Mouse (Mus musculus) layer of hippocampus, postnatal 10 days (tissue): ENCODE results near the gene Rgcc. TPM values are rescaled to one million over a fixed set of nuclear protein-coding genes. Genes with fewer than 3 reads are reported as not detected.
A peak's percentile ranks its signal among the peaks of the same experiment; 100 is the strongest.

ENCODE experiments used
- DNase-seq, 2 experiments: peaks; one replicate each; pipeline ENCODE4 v3.0.0; 2021; ENCODE audit warnings: low spot score in 2 of 2
- long read RNA-seq: library from polyadenylated mRNA; stranded (forward); transcript quantifications from one replicate; pipeline ENCODE4 v2.0.0, GENCODE M21; 2023
- total RNA-seq, 2 experiments: library from RNA; stranded (reverse); gene quantifications; 2 replicates each; pipeline ENCODE4 v1.2.3; 2021

Rgcc gene
- 10 to 100 TPM; 37.3 to 45.2 TPM for total RNA-seq
- long read RNA-seq, transcript Rgcc-201 (5 exons, 918 nt) = major isoform, 110 of 128 reads
- long read RNA-seq, partial matches to known transcripts = 17 of 128 reads
- long read RNA-seq, other reads (novel, unspliced or antisense) = 1 of 128 reads

DNA sequence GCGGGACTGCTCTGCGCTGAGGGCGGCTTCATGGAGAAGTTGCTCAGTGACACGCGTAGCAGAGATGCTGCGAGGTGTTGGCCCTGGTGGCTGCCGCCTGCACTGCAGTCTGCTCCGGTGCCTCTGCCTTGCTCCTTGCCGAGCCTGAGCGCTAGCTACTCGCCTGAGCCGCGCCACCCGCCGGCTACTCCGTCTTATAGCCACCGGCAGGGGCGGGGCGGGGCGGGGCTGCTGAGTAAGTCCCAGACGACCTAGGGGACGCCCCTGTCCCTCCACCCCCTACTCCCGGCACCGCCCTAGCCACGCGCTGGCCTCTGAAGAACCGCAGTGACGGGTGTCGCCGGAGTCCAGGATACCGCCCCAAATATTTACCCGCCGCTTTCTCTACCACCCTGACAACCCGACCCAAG lies at the start of gene Rgcc:
Rgcc (minus strand) TSS at position 180 of the 410 bp plus-strand sequence.
- DNase-seq = peak; percentile 94 to 95

GRCm38 (mm10) chr14:79346384-79346783 lies 44.9 kb upstream of the Rgcc start:
- DNase-seq = no peak

DNA sequence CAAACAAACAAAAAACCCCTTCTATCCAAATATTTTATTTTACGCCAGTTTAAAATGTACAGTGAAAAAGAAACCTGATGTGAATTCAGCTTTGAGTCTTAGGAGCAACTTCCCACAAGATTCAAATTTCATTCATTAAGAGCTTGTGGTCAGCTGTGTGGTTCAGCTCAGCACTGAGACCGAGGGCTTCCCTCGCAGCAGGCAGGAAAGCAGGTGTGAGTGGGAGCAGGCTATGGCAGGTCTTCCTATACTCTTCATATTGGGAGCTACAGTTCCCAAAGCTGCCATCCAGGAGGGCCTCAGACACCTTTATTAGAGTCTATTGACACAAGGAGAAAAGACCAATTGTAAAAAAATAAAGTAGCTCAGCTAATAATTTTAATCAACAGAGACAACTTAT lies 34.2 kb upstream of the Rgcc start:
- DNase-seq = no peak

GRCm38 (mm10) chr14:79331936-79332335 lies 30.5 kb upstream of the Rgcc start:
- DNase-seq = no peak

GRCm38 (mm10) chr14:79330944-79331561 lies 29.6 kb upstream of the Rgcc start:
- no peak for DNase-seq

DNA sequence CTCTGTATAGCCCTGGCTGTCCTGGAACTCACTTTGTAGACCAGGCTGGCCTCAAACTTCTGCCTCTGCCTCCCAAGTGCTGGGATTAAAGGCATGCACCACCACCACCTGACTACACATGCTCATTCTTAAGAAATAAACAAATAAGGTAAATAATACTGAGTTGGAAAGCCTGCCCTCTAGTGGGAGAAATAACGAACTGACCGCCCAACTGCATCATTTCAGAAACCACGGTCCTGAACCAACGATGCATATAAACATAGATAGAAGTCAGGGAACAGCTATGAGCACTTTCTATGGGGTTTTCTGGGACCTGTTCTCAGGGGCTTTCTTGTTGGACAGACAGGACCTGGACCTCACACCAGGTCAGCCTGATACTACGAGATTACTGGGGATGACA lies 25.6 kb upstream of the Rgcc start:
- peak; percentile 41 to 55 for DNase-seq

- DNase-seq = no peak
Measured at GRCm38 (mm10) chr14:79324112-79324840, 22.8 kb upstream of the Rgcc start.

DNA sequence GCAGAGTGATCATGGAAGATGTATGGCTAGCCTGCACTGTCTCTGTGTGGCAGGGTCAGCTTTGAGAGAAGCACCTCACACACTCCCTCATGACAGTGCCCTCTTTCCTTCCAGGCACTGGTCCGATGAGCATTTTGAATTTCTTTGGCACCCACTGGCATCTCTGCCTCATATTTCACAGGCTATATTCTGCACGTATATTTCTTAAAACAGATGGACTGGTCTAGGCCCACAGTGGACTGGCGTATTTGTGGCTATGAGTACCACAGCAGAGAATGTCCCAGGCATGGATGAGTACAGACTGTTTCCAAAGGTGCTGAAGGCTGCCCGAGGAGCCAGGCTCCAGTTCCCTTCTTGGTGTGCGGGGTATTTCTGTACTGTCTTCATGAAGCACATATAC lies 20.4 kb upstream of the Rgcc start:
- DNase-seq = no peak

- DNase-seq = no peak
Measured at GRCm38 (mm10) chr14:79321152-79321551, 19.7 kb upstream of the Rgcc start.

- DNase-seq = no peak
Measured at GRCm38 (mm10) chr14:79317602-79318001, 16.2 kb upstream of the Rgcc start.

DNA sequence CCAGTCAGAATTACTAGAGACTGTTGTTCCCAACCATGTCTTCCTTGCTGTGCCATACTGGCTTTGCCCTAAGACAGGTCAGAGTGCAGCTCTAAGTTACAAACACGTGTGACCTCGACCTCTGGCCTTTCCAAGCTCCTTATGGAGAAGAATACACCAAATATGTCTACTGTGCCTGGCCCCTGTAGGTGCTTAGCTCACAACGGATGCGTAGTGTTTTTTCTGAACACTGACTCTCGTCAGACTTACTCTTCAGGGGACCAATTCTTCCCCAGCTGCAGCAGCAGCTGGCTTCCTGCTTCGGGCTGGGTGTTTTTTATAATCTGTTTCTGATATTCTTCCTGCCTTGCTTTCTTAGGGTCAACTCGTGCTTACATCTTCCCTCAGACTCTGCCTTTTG lies 14.4 kb upstream of the Rgcc start:
- no peak for DNase-seq

DNA sequence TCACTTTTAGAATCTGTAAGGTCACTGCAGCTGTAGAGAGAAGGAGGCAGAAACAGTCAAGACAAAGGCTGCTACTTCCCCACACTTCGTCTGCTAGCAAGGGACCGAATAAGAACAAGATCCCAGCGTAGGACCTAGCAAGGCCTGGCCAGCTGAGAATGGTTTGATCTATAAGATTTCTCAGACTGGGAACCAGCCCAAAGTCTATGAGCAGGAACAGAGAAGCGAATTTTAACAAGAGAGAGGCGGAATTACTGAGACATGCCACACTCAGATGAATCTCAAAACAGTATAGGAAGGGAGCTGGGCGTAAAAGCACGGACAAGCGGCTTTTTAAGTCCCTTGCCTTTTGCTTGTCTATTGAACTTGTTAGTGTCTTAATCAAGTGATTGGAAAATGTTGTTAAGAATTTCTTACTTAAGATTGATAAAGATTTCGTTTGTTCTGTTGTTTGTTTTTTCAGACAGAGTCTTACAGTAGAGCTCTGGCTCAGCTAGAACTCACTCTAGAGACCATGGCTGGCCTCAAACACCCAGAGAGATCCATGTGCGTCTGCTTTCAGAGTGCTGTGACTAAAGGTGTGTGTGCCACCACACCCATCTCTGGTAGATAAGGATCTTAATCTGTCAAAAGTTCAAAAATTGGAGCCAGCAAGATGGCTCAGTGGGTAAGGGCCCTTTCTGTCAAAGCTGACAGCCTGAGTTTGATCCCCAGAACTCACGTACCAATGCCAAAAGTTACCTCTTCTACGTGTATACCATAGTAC lies 13.0 kb upstream of the Rgcc start:
- no peak for DNase-seq

DNA sequence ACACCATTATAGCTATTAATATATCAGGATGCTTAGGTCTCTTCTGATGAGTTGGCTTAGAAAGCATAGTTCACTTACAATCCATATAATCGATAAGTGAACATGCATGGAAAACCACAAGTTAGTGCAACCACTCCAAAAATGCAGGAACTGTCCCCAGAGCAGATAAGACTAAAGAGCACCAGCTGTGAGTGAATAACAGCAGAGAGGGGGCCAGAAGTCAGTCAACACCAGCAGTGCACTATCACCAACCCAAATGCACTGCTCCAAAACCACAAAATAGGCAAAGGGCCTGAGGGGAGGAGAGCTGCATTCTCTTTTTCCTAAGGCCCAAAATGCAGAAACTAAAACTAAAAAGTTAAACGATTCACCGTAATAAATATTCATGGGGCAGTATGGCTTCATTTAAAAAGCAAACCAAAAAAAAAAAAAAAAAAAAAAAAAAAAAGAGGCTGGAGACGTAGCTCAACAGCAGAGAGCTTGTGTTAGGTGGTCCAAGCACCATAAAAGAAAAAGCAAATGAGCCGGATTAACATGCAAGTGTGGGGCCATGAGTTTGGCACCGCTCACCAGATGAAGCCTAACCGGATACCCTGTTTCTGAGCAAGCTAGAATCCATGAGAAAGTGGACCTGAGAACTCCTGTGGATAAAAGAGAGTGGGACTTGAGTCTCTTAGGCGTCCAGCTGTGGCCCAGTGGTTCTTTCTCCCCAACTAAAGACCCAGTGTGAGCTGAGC lies 12.2 kb upstream of the Rgcc start:
- no peak for DNase-seq

- no peak for DNase-seq
Measured at GRCm38 (mm10) chr14:79312719-79313118, 11.3 kb upstream of the Rgcc start.

DNA sequence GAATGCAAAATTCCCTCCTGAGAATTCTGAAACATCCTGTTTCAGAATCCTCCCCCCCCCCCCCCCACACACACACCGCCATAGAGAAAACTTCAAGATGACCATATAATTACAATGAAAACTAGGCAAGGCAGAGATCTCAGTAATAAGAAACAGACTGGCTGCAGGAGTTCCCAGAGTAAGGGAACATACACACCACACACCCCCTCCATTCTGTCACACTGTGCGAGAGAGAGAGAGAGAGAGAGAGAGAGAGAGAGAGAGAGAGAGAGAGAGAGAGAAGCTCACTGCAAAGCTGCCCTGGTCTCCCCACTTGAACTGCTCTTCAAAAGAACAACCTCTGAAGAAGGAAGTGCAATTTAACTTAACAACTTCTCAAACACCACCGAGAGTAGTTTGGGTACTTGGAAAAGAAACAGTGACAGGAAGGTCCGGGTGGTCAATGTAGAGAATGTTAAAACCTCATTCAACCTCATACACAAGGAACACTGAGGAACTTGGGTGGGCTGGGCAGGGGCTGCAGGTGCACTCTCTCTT lies 10.5 kb upstream of the Rgcc start:
- DNase-seq = no peak

DNA sequence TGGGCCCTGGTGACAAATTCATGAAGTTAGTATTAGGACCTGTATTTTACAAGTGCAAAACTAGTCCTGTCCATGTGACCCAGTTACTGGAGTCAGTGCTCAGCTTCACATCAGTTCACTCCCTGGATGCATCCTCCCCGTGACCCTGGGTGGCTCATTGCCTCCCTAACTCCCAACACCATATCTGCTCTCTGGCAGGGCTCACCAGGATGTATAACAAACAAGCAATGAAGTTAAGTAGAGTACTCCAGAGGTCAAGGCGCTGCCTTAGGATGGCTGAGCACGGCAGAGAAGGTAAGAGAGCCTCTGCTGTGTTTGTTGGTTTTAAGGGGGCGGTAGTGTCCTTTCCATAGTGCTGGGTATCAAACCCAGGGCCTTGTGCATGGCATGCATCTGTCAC lies 7.7 kb upstream of the Rgcc start:
- no peak for DNase-seq

- DNase-seq = no peak
Measured at GRCm38 (mm10) chr14:79308364-79308763, 6.9 kb upstream of the Rgcc start.

- DNase-seq = no peak
Measured at GRCm38 (mm10) chr14:79307908-79308307, 6.5 kb upstream of the Rgcc start.

DNA sequence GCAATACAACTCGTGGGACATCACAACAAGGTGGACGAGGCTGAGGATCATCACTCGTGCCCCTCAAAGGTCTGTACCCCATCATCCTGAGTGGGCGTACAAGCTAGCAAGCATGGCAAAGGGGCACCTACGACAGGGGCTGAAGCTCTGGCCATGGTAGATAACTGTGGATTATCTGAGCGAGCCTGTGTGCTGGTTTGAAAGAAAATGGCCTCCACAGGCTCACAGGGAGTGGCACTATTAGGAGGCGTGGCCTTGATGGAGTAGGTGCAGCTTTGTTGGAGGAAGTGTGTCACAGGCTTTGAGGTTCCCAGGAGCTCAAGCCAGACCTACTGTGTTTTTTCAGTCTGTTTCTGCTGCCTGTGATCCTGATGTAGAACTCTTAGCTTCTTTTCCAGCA lies 5.7 kb upstream of the Rgcc start:
- DNase-seq = no peak

DNA sequence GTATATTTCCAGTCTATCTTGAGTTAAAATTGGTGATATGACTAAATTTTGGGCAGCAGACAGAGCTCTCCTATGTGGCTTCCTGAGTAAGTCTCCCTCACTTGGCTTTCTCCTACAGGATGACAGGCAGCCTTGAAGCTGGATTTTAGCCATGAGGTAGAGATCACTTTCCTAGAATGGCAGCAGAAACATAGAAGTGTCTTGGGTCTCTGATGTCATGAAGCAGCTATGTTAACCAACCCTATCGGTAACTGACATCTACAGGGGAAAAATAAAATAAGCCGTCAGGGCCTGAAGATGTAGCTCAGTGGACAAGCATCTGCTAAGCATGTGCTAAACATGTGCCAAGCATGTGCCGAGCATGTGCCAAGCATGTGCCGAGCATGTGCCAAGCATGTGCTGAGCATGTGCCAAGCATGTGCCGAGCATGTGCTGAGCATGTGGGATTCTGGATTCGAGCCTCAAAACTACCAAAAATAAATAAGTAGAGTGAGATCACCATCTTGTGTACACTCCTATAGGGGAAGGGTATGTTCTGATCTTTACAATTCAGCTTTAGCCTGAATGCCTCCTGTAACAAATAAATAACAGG lies 3.5 kb upstream of the Rgcc start:
- no peak for DNase-seq

GRCm38 (mm10) chr14:79303150-79303549 lies 1.7 kb upstream of the Rgcc start:
- no peak for DNase-seq
